Comparison of ENCODE assay signal across 8 mouse cellular contexts in genomic region chr10:79807826-79808225, GRCm38 (mm10). TPM values are rescaled to one million over a fixed set of nuclear protein-coding genes. Genes with fewer than 3 reads are reported as not detected.
A peak's percentile ranks its signal among the peaks of the same experiment; 100 is the strongest.
DNase-seq lines count a peak whose midpoint lies in the region; ATAC-seq lines count a peak whose summit lies in the region.

No protein-coding gene starts in this region.

- peak; percentile 3; the same call in 1 of the 2 replicates for ATAC-seq in kidney, embryonic 16.5 days (ENCODE audit: low FRiP score, low TSS enrichment)
- no peak for ATAC-seq in stomach, embryonic 15.5 days (ENCODE audit: insufficient read depth, low FRiP score, low read depth)
- ATAC-seq in megakaryocyte progenitor cell, adult 5-6 weeks (replicated peaks; ENCODE audit: poor library complexity), result no peak

- peaks cover 38% of the 10 kb centered on the region for H3K36me3 ChIP-seq in heart, embryonic 10.5 days
- H3K36me3 ChIP-seq in kidney, embryonic 16.5 days (ENCODE audit: insufficient read depth, low read length), result peaks cover 28% of the 10 kb centered on the region
- H3K36me3 ChIP-seq in stomach, embryonic 15.5 days, result peaks cover 7% of the 10 kb centered on the region

- H3K4me3 ChIP-seq in heart, embryonic 10.5 days, result peak overlapping the region; percentile 25; the same call in 1 of the 2 replicates
- no peak overlapping the region for H3K4me3 ChIP-seq in kidney, embryonic 16.5 days (ENCODE audit: low read length)
- no peak overlapping the region for H3K4me3 ChIP-seq in stomach, embryonic 15.5 days (replicated peaks)

- H3K27ac ChIP-seq in heart, embryonic 10.5 days, result peak overlapping the region; percentile 81
- H3K27ac ChIP-seq in kidney, embryonic 16.5 days (ENCODE audit: low read length), result peak overlapping the region; percentile 71
- 0 out of 2 replicates have a peak overlapping the region, but pooled peaks have one; percentile 33 for H3K27ac ChIP-seq in stomach, embryonic 15.5 days

- no peak overlapping the region for H3K4me2 ChIP-seq in kidney, embryonic 16.5 days (replicated peaks; ENCODE audit: low read depth, low read length)
- H3K4me2 ChIP-seq in stomach, embryonic 15.5 days, result no peak overlapping the region

- H3K9me3 ChIP-seq in heart, embryonic 10.5 days, result no peaks in the 10 kb centered on the region
- H3K9me3 ChIP-seq in kidney, embryonic 16.5 days (ENCODE audit: low read length), result no peaks in the 10 kb centered on the region
- no peaks in the 10 kb centered on the region for H3K9me3 ChIP-seq in stomach, embryonic 15.5 days

- H3K27me3 ChIP-seq in heart, embryonic 10.5 days (ENCODE audit: insufficient read depth, poor library complexity, severe bottlenecking), result no peaks in the 10 kb centered on the region
- no peaks in the 10 kb centered on the region for H3K27me3 ChIP-seq in kidney, embryonic 16.5 days (ENCODE audit: insufficient read depth, low read length)
- H3K27me3 ChIP-seq in stomach, embryonic 15.5 days (replicated peaks), result no peaks in the 10 kb centered on the region

- DNase-seq in lung, postnatal 10 days, result peak; percentile 40
- no peak for DNase-seq in lung, adult 18-20 months
- no peak for DNase-seq in heart, embryonic 10.5 days (ENCODE audit: low spot score)
- no peak for DNase-seq in testis, postnatal 14 days (ENCODE audit: low spot score)
- DNase-seq in natural killer cell, adult 2 months (ENCODE audit: low spot score in 2 of 2), result no peak

- WGBS in heart, embryonic 10.5 days, result 67% methylated on average over 11 of the region's 11 CpGs
- WGBS in kidney, embryonic 16.5 days, result 47% methylated on average over 11 of the region's 11 CpGs
- 72% methylated on average over 11 of the region's 11 CpGs for WGBS in stomach, embryonic 15.5 days

- peaks cover 56% of the 10 kb centered on the region for H3K4me1 ChIP-seq in heart, embryonic 10.5 days
- peaks cover 55% of the 10 kb centered on the region for H3K4me1 ChIP-seq in kidney, embryonic 16.5 days (ENCODE audit: insufficient read depth, low read length)
- peaks cover 19% of the 10 kb centered on the region for H3K4me1 ChIP-seq in stomach, embryonic 15.5 days

- H3K9ac ChIP-seq in kidney, embryonic 16.5 days (replicated peaks; ENCODE audit: low read length), result peak overlapping the region; percentile 22; the same call in 1 of the 2 replicates
- no peak overlapping the region for H3K9ac ChIP-seq in stomach, embryonic 15.5 days

RNA-seq across cellular contexts. Expression of gene Misp, which starts 13.0 kb away (rescaled TPM):
- polyA plus RNA-seq in heart, embryonic 10.5 days (2016; fragmentation: Nextera tagmentation; extraction: Ambion mirVana), result 0.21 and 0.82 TPM in 2 replicates
- 18.2 and 18.5 TPM in 2 replicates for polyA plus RNA-seq in kidney, embryonic 16.5 days (2015; fragmentation: Nextera tagmentation; extraction: Ambion mirVana)
- polyA plus RNA-seq in stomach, embryonic 15.5 days (2015; fragmentation: Nextera tagmentation; extraction: Ambion mirVana), result 50.0 and 67.2 TPM in 2 replicates
- total RNA-seq in megakaryocyte progenitor cell, adult 5-6 weeks (2015), result not detected in 2 replicates
- 0.58 TPM in 1 of 2 replicates, not detected in the other for total RNA-seq in megakaryocyte progenitor cell, adult 5-6 weeks (2017)

RNA-seq across cellular contexts. Expression of gene Palm, which starts 14.5 kb away (rescaled TPM):
- 80.7 and 83.1 TPM in 2 replicates for polyA plus RNA-seq in heart, embryonic 10.5 days (2016; fragmentation: Nextera tagmentation; extraction: Ambion mirVana)
- 190 and 194 TPM in 2 replicates for polyA plus RNA-seq in kidney, embryonic 16.5 days (2015; fragmentation: Nextera tagmentation; extraction: Ambion mirVana)
- polyA plus RNA-seq in stomach, embryonic 15.5 days (2015; fragmentation: Nextera tagmentation; extraction: Ambion mirVana), result 53.3 and 54.1 TPM in 2 replicates
- total RNA-seq in megakaryocyte progenitor cell, adult 5-6 weeks (2015), result 65.3 and 71.4 TPM in 2 replicates
- total RNA-seq in megakaryocyte progenitor cell, adult 5-6 weeks (2017), result 43.4 and 53.4 TPM in 2 replicates

RNA-seq across cellular contexts. Expression of gene Prss57, which starts 17.1 kb away (rescaled TPM):
- not detected in 2 replicates for polyA plus RNA-seq in heart, embryonic 10.5 days (2016; fragmentation: Nextera tagmentation; extraction: Ambion mirVana)
- not detected in 2 replicates for polyA plus RNA-seq in kidney, embryonic 16.5 days (2015; fragmentation: Nextera tagmentation; extraction: Ambion mirVana)
- 0.23 and 0.31 TPM in 2 replicates for polyA plus RNA-seq in stomach, embryonic 15.5 days (2015; fragmentation: Nextera tagmentation; extraction: Ambion mirVana)
- 160 and 189 TPM in 2 replicates for total RNA-seq in megakaryocyte progenitor cell, adult 5-6 weeks (2015)
- 95.1 and 100.0 TPM in 2 replicates for total RNA-seq in megakaryocyte progenitor cell, adult 5-6 weeks (2017)

RNA-seq across cellular contexts. Expression of gene Fstl3, which starts 30.8 kb away (rescaled TPM):
- polyA plus RNA-seq in heart, embryonic 10.5 days (2016; fragmentation: Nextera tagmentation; extraction: Ambion mirVana), result 7.9 and 8.0 TPM in 2 replicates
- polyA plus RNA-seq in kidney, embryonic 16.5 days (2015; fragmentation: Nextera tagmentation; extraction: Ambion mirVana), result 23.9 and 26.4 TPM in 2 replicates
- polyA plus RNA-seq in stomach, embryonic 15.5 days (2015; fragmentation: Nextera tagmentation; extraction: Ambion mirVana), result 14.8 and 15.5 TPM in 2 replicates
- 1.6 and 2.7 TPM in 2 replicates for total RNA-seq in megakaryocyte progenitor cell, adult 5-6 weeks (2015)
- 1.3 and 3.6 TPM in 2 replicates for total RNA-seq in megakaryocyte progenitor cell, adult 5-6 weeks (2017)

RNA-seq across cellular contexts. Expression of gene Rnf126, which starts 41.1 kb away (rescaled TPM):
- polyA plus RNA-seq in heart, embryonic 10.5 days (2016; fragmentation: Nextera tagmentation; extraction: Ambion mirVana), result 84.4 and 113 TPM in 2 replicates
- 66.4 and 77.0 TPM in 2 replicates for polyA plus RNA-seq in kidney, embryonic 16.5 days (2015; fragmentation: Nextera tagmentation; extraction: Ambion mirVana)
- polyA plus RNA-seq in stomach, embryonic 15.5 days (2015; fragmentation: Nextera tagmentation; extraction: Ambion mirVana), result 87.8 and 88.1 TPM in 2 replicates
- 55.6 and 63.0 TPM in 2 replicates for total RNA-seq in megakaryocyte progenitor cell, adult 5-6 weeks (2015)
- 18.4 and 20.2 TPM in 2 replicates for total RNA-seq in megakaryocyte progenitor cell, adult 5-6 weeks (2017)

Comparison
In these comparisons a context has a peak if more than half of its experiments do, and no peak if none do; other contexts are left out.
1. RNA of gene Misp, which starts 13.0 kb away (polyA plus RNA-seq): 50.0 to 67.2 TPM in stomach, embryonic 15.5 days and 18.2 to 18.5 TPM in kidney, embryonic 16.5 days; 0.21 to 0.82 TPM in heart, embryonic 10.5 days; every median in the first group is over 10 times any median in the second.
2. Peak in every context shown above with its lines, with median percentiles within 50 percentile points of each other: H3K27ac ChIP-seq.